Mouse (Mus musculus) heart, embryonic 11.5 days (tissue): ENCODE results near the gene Stk24. TPM values are rescaled to one million over a fixed set of nuclear protein-coding genes. Genes with fewer than 3 reads are reported as not detected.
"Not testable (repeated sequence)": the region's sequence is repeated elsewhere in the genome, so short reads cannot be mapped to it uniquely, and the experiment has no call there.

Experiments
- ATAC-seq: fragments of 200-750 bp; cut with Nextera tagmentation; replicated peaks from 2 replicates; pipeline ENCODE4 v1.8.0; 2017; ENCODE audit warnings: moderate library complexity; ENCODE audit not compliant: insufficient number of reproducible peaks, low FRiP score, low TSS enrichment
- H3K27ac ChIP-seq: fragments of 300-500 bp; sonication (generic); 2 replicates; pipeline ENCODE4 v1.5.1; 2014; ENCODE audit warnings: mild to moderate bottlenecking, low read depth, low read length
- H3K27me3 ChIP-seq: fragments of 300-500 bp; sonication (generic); 2 replicates; pipeline ENCODE4 v1.6.1; 2014; ENCODE audit warnings: mild to moderate bottlenecking, low read length, mixed read lengths; ENCODE audit not compliant: control insufficient read depth, insufficient read depth
- H3K36me3 ChIP-seq: fragments of 300-500 bp; sonication (generic); 2 replicates; pipeline ENCODE4 v1.6.1; 2014; ENCODE audit warnings: mild to moderate bottlenecking, low read length, moderate library complexity, mixed read lengths; ENCODE audit not compliant: control insufficient read depth, insufficient read depth
- H3K4me1 ChIP-seq: fragments of 300-500 bp; sonication (generic); 2 replicates; pipeline ENCODE4 v1.6.1; 2014; ENCODE audit warnings: low read length; ENCODE audit not compliant: control insufficient read depth, insufficient read depth
- H3K4me2 ChIP-seq: fragments of 300-500 bp; sonication (generic); 2 replicates; pipeline ENCODE4 v1.6.1; 2014; ENCODE audit warnings: mild to moderate bottlenecking, moderate library complexity
- H3K4me3 ChIP-seq: fragments of 300-500 bp; sonication (generic); 2 replicates; pipeline ENCODE4 v1.5.1; 2014; ENCODE audit warnings: low read depth, low read length
- H3K9ac ChIP-seq: fragments of 300-500 bp; sonication (generic); 2 replicates; pipeline ENCODE4 v1.6.1; 2014; ENCODE audit warnings: mild to moderate bottlenecking, low read depth, low read length, moderate library complexity
- H3K9me3 ChIP-seq: fragments of 300-500 bp; sonication (generic); replicated peaks from 2 replicates; pipeline ENCODE4 v1.6.1; 2016; ENCODE audit warnings: low read length; ENCODE audit not compliant: control insufficient read depth
- WGBS: fragments of 180-500 bp; shearing (Covaris S2); extraction: QIAGEN DNeasy Blood & Tissue Kit; methylation state at CpG from one replicate; pipeline ENCODE4 v1.1.7; 2014; ENCODE audit not compliant: insufficient replicate concordance; 5-methylcytosine and 5-hydroxymethylcytosine counted together
- polyA plus RNA-seq: library from polyadenylated mRNA; unstranded; fragments of >200 nt; fragmentation: Nextera tagmentation; extraction: Ambion mirVana; gene quantifications from 2 replicates; pipeline ENCODE4 v1.2.1, GENCODE M21; 2014

Gene Stk24
- polyA plus RNA-seq, 1 experiment from 2014 or later: 37.7 TPM

DNA sequence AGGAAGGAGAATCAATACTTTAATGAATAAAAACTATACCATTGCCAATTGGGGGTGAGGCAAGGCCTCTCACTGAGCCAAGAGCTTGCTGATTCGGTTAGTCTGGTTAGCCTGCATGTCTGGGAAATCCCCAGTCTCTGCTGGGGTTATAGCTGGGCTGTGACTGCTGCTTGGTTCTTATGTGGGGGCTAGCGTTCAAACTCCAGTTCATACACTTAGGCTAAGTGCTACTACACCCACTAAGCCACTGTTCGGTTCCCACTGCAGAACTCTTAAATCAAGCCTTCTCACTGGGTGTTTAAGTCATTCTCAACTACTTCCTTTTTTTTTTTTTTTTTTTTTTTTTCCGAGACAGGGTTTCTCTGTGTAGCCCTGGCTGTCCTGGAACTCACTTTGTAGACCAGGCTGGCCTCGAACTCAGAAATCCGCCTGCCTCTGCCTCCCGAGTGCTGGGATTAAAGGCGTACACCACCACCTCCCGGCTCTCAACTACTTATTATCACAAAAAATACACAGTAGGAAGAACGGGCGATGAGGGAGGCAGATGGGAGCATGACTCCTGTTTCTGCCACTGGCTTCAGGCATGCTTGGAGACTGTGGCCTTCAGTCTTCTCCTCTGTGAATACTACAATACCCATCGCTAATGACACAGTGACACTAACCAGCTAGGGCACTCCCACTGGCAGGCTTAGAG lies 37.0 kb upstream of the Stk24 start:
- 83% methylated on average over 11 of the region's 12 CpGs for WGBS
- H3K36me3 ChIP-seq: no peaks in the 10 kb centered on the region

DNA sequence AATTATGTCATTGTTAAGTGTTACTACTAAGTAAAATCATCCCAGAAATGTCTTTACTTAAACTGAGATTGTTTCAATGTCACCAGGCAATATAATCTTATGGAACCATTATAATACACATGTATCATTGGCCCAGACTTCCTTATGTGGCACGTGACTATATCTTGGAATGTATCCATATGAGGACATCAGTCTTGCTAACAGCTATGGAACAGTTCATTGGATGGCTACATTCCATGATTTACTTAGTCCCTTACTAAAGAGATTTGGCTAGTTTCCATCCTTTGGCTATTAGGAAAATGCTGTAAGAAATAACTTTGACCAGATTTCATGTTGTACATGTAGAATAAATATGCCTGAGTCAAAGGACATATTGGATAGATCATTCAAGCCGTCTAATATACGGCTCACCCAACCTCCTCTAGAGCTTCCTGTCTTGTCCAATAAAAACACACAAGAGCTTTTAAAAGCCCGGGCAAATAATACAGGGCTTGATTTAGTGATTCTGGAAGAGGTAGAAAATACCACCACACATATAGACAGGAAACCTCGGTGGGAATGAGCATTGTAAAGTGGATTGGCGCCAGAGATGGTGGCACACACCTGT lies 34.9 kb upstream of the Stk24 start:
- Histone ChIP-seq H3K27ac (no peak overlapping the region), H3K4me3 (no peak overlapping the region), H3K27me3 (no peaks in the 10 kb centered on the region), H3K4me2 (no peak overlapping the region), H3K9me3 (no peaks in the 10 kb centered on the region), H3K4me1 (no peaks in the 10 kb centered on the region), H3K9ac (no peak overlapping the region), H3K36me3 (no peaks in the 10 kb centered on the region)
- no peak for ATAC-seq
- 78% methylated on average over 6 of the region's 6 CpGs for WGBS

More for the DNA sequence above, 37.0 kb upstream of the Stk24 start:
- H3K9me3 ChIP-seq: no peaks in the 10 kb centered on the region
- no peak overlapping the region for H3K4me2 ChIP-seq
- no peak overlapping the region for H3K27ac ChIP-seq
- no peak overlapping the region for H3K9ac ChIP-seq
- ATAC-seq: no peak
- no peaks in the 10 kb centered on the region for H3K4me1 ChIP-seq
- H3K27me3 ChIP-seq: no peaks in the 10 kb centered on the region
- no peak overlapping the region for H3K4me3 ChIP-seq

DNA sequence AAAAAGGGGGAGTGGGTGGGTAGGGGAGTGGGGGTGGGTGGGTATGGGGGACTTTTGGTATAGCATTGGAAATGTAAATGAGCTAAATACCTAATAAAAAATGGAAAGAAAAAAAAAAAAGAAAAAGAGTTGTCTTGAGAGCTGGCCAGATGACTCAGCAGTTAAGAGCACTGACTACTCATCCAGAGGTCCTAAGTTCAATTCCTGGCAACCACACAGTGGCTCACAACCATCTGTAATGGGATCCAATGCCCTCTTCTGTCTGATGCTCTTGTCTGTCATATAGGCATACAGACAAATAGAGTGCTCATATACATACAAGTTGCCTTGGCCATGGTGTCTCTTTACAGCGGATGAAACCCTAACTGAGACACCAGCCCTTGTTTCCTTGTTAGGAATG lies 33.9 kb upstream of the Stk24 start:
- not testable (repeated sequence) for H3K4me2 ChIP-seq, ATAC-seq, H3K27me3 ChIP-seq, H3K27ac ChIP-seq, H3K36me3 ChIP-seq, H3K4me1 ChIP-seq, H3K9me3 ChIP-seq, H3K4me3 ChIP-seq, H3K9ac ChIP-seq
- WGBS: 88% methylated on average over 1 of the region's 1 CpGs

DNA sequence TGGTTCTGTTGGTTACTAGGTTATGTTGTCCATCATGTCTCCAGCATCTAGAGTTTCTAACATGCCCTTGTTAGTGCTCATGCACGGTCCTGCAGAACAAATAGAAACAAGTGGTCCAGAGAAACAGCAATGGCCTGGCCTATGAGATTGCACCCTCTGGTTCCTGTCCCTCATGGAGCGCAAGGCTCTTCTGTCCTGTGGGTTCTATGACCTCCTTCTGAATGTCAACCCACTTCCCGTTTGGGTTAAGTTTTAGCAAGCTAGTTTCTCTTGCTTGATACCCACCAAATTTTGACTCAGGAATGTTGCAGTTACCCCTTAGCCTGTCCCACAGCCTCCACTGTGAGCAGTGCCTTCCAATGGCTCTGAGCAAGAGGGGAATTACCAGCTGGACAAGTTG lies 29.1 kb upstream of the Stk24 start:
- no peak overlapping the region for H3K4me3 ChIP-seq
- no peaks in the 10 kb centered on the region for H3K4me1 ChIP-seq
- H3K4me2 ChIP-seq: no peak overlapping the region
- H3K27me3 ChIP-seq: no peaks in the 10 kb centered on the region
- no peaks in the 10 kb centered on the region for H3K9me3 ChIP-seq
- no peak overlapping the region for H3K27ac ChIP-seq
- no peak overlapping the region for H3K9ac ChIP-seq
- no peak for ATAC-seq
- 81% methylated on average over 3 of the region's 3 CpGs for WGBS
- H3K36me3 ChIP-seq: no peaks in the 10 kb centered on the region

DNA sequence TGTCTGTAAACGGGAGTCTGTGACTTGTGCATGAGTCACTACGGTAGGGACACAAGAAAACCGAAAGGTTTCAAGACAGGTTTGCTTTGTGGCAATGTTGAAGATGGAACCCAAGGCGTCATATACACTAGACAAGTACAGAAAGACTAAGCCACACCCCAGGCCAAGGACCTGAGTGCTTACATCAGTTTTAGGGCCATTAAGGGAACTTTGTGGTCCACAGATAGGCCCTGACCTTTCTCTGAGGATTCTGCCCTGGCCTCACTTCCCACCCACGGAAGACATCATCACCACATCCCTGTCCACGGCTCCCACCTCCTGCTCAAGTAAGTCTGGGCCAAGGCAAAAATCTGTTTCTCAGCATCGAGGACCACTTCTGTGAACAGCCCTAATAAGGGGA lies 27.1 kb upstream of the Stk24 start:
- Histone ChIP-seq H3K9me3 (no peaks in the 10 kb centered on the region), H3K9ac (no peak overlapping the region), H3K4me2 (no peak overlapping the region), H3K4me1 (no peaks in the 10 kb centered on the region), H3K4me3 (no peak overlapping the region), H3K27me3 (no peaks in the 10 kb centered on the region), H3K27ac (no peak overlapping the region), H3K36me3 (no peaks in the 10 kb centered on the region)
- ATAC-seq: no peak
- 81% methylated on average over 7 of the region's 7 CpGs for WGBS

DNA sequence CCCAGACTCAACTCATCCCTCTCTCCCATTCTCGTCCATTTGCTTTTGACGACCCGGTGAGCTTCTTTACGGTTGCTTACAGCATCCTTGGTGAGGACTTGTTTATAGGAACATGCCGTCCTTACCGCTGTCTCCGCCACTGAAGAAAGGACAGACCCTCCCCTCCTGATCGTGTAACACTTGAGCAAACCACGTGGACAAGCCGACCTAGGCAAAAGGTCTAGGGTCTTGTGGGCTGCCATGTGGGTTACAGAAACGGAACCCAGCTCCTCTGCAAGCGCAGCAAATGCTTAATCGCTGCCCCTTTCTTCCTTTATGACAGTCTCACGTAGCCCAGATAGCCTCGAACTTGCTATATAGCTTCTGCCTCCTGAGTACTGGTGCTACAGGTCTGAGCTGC lies 25.7 kb upstream of the Stk24 start:
- H3K27me3 ChIP-seq: no peaks in the 10 kb centered on the region
- no peak overlapping the region for H3K9ac ChIP-seq
- WGBS: 39% methylated on average over 15 of the region's 15 CpGs
- H3K4me3 ChIP-seq: no peak overlapping the region; the same call in 1 of the 2 replicates
- H3K9me3 ChIP-seq: no peaks in the 10 kb centered on the region
- no peak for ATAC-seq
- no peaks in the 10 kb centered on the region for H3K36me3 ChIP-seq
- H3K4me1 ChIP-seq: no peaks in the 10 kb centered on the region
- H3K4me2 ChIP-seq: peak overlapping the region; percentile 56
- H3K27ac ChIP-seq: no peak overlapping the region

DNA sequence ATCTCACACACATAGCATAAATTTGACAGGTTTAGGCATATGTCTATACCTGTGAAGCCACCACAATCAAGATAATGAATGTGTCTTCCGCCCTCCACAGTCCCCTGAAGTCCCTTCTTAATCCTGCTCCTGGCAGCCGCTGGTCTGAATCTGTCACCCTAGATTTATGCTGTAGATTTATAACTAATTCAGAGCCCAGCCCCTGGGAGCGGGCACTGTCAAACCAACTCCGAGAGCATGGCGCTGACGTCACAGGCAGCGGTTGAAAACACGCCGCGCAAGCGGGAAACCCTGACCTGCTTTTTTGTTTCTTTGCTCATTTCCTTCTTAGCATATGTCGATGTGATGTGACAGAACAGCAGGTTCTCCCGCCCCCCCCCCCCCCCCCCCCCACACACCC lies 25.3 kb upstream of the Stk24 start:
- no peaks in the 10 kb centered on the region for H3K9me3 ChIP-seq
- peak overlapping the region; percentile 56 for H3K4me2 ChIP-seq
- H3K4me3 ChIP-seq: no peak overlapping the region; the same call in 1 of the 2 replicates
- H3K9ac ChIP-seq: no peak overlapping the region
- no peaks in the 10 kb centered on the region for H3K4me1 ChIP-seq
- no peak overlapping the region for H3K27ac ChIP-seq
- WGBS: 47% methylated on average over 12 of the region's 13 CpGs
- no peaks in the 10 kb centered on the region for H3K36me3 ChIP-seq
- no peaks in the 10 kb centered on the region for H3K27me3 ChIP-seq
- no peak for ATAC-seq

DNA sequence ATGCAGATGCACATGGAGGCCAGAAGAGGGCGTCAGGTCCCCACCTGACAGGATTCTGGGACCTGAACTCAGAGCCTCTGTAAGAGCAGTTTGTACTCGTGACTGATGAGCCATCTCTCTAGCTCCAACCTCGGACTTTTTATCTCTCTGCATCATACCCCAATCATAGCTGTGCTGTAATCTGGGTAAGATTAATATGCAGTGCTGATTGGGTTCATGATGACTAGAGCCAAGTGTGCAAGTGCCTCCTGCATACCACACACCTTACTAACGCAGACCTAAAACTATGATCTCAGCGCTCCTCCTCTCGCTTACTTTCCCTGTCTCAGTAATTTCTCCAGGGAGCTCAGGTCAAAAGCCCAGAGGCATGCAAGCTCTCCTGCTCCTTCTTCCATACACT lies 19.9 kb upstream of the Stk24 start:
- 81% methylated on average over 6 of the region's 6 CpGs for WGBS
- Histone ChIP-seq H3K9me3 (no peaks in the 10 kb centered on the region), H3K9ac (no peak overlapping the region), H3K4me3 (no peak overlapping the region), H3K27ac (no peak overlapping the region), H3K27me3 (no peaks in the 10 kb centered on the region), H3K4me2 (no peak overlapping the region), H3K36me3 (no peaks in the 10 kb centered on the region), H3K4me1 (no peaks in the 10 kb centered on the region)
- ATAC-seq: no peak

DNA sequence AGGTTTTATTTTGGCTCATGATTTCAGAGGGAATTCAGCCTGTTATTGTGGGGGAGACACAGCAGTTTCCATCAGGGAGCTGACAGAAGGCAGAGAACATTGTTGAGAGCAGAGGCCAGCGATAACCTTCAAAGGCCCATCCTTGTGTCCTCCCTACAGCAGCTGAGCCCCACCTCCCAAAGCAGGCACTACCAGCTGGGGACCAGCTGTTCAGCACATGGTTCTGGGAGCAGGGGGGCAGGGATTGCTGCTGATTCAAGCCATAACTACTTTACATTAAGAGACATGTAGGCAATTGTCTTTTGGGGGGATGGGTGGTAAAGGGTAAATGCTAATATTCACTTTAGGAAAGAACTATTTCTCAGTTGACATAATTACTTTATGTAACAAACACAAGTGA lies 17.7 kb upstream of the Stk24 start:
- H3K36me3 ChIP-seq: no peaks in the 10 kb centered on the region
- H3K9ac ChIP-seq: no peak overlapping the region
- no peaks in the 10 kb centered on the region for H3K9me3 ChIP-seq
- 44% methylated on average over 1 of the region's 1 CpGs for WGBS
- ATAC-seq: no peak
- no peak overlapping the region for H3K4me3 ChIP-seq
- no peaks in the 10 kb centered on the region for H3K4me1 ChIP-seq
- H3K4me2 ChIP-seq: no peak overlapping the region
- no peaks in the 10 kb centered on the region for H3K27me3 ChIP-seq
- no peak overlapping the region for H3K27ac ChIP-seq
